Mouse (Mus musculus): ENCODE data around the gene Gcfc2.

GRCm38 (mm10) chr6:81955133-81955532, 31.7 kb downstream of the Gcfc2 start:
- no peak for TF ChIP-seq CTCF (IDR thresholded peaks at IDR 0.05; ENCODE audit: insufficient read depth, low read length)
- TF ChIP-seq POLR2A (IDR thresholded peaks at IDR 0.05; ENCODE audit: borderline replicate concordance, extremely low read depth, low read depth, low read length), result no peak

All from lung, adult 2 months (tissue).